In genomic region chr6:122758732-122759131, GRCm38 (mm10) we compare ENCODE assay signal across 13 mouse cellular contexts. TPM values are rescaled to one million over a fixed set of nuclear protein-coding genes. Genes with fewer than 3 reads are reported as not detected.
DNase-seq lines count a peak whose midpoint lies in the region; ATAC-seq and TF ChIP-seq lines count a peak whose summit lies in the region.
"Had no signal": no experiment of that assay in that cellular context is flagged by ENCODE, and none has a peak within 500 bp of the region (broad histone marks: within the 10 kb centered on the region; RNA-seq: fewer than 3 reads in every experiment).

No protein-coding gene starts in this region.

- H3K27me3 ChIP-seq in Patski: no peaks in the 10 kb centered on the region

- POLR2A ChIA-PET in Patski (lab: Charles Lee): no interaction called here

- no peak for TF ChIP-seq CTCF in Patski (IDR thresholded peaks at IDR 0.05)

- DNase-seq in layer of hippocampus, adult 9-11 months: peak; percentile 29
- DNase-seq in layer of hippocampus, postnatal 14 days (ENCODE audit: low spot score in 2 of 2): no peak
- DNase-seq in Patski (ENCODE audit: low read depth, low spot score): peak; percentile 57
- DNase-seq in liver: peak; percentile 59
- peak; percentile 68 to 84 for DNase-seq in natural killer cell, adult 2 months (ENCODE audit: low spot score in 2 of 2)
- no peak for DNase-seq in spleen, postnatal 10 days (ENCODE audit: low spot score in 2 of 2)
- no peak for DNase-seq in cerebellum, adult 11-12 months
- DNase-seq in cerebellum, postnatal 4 days (ENCODE audit: low spot score in 2 of 2): no peak
- DNase-seq: gastrocnemius, postnatal 10 days; kidney, postnatal 36 days; thymus, adult 2 months had no signal

- CTCF ChIA-PET in Patski (lab: Charles Lee): interaction anchor here (0.9 to 1.4 kb wide), 3 partner anchors 9 to 89 kb away, joined by 3 read pairs; no protein-coding TSS in a partner anchor

- in situ Hi-C loops in Patski (cut with MboI; ENCODE audit: low pct_unique_long_range_greater_than_20kb): no loop called here

- ATAC-seq in Patski: peak; percentile 99
- ATAC-seq: lung, postnatal 0 days had no signal

RNA-seq across cellular contexts. Expression of gene Slc2a3, which starts 42.7 kb away (rescaled TPM):
- 100 to 1,000 TPM; 124 to 130 TPM for total RNA-seq in layer of hippocampus, postnatal 14 days (2021)
- 0.19 TPM for polyA plus RNA-seq in Patski (2021)

RNA-seq across cellular contexts. Expression of gene Nanog, which starts 51.4 kb away (rescaled TPM):
- not detected for total RNA-seq in layer of hippocampus, postnatal 14 days (2021)
- 0.26 TPM for polyA plus RNA-seq in Patski (2021)
- total RNA-seq: gastrocnemius, postnatal 10 days had no signal
- polyA plus RNA-seq: spleen, adult 2 months had no signal

Comparison
In these comparisons a context has a peak if more than half of its experiments do, and no peak if none do; other contexts are left out.
1. DNase-seq: peak in layer of hippocampus, adult 9-11 months (single experiment), Patski (single experiment), liver (single experiment) and natural killer cell, adult 2 months (2 of 2); none in layer of hippocampus, postnatal 14 days (0 of 2), spleen, postnatal 10 days (0 of 2), cerebellum, adult 11-12 months (single experiment) and cerebellum, postnatal 4 days (0 of 2).